Mouse (Mus musculus) adrenal gland, postnatal 10 days (tissue): ENCODE measurements around the gene Nsd2. TPM values are rescaled to one million over a fixed set of nuclear protein-coding genes. Genes with fewer than 3 reads are reported as not detected.
"Not testable (repeated sequence)": the region's sequence is repeated elsewhere in the genome, so short reads cannot be mapped to it uniquely, and the experiment has no call there.

Experiments
- DNase-seq: peaks from one replicate; pipeline ENCODE4 v3.0.0; 2021; ENCODE audit warnings: mixed read lengths
- microRNA-seq: library from miRNA; unstranded; fragments of <30 nt; microRNA quantifications from one replicate; pipeline ENCODE4 v1.2.0, GENCODE M21; 2021
- total RNA-seq, 2 experiments: library from RNA; stranded (reverse); gene quantifications; 2 replicates each; pipeline ENCODE4 v1.2.3; 2021

The Nsd2 gene
- total RNA-seq, 2 experiments from 2014 or later = 54.3 to 71.7 TPM

- no peak for DNase-seq
Measured at GRCm38 (mm10) chr5:33934081-33934480, 113.6 kb downstream of the Nsd2 start.

GRCm38 (mm10) chr5:33934877-33935276 lies 114.4 kb downstream of the Nsd2 start:
- no peak for DNase-seq

- DNase-seq = peak; percentile 73
Measured at GRCm38 (mm10) chr5:33935700-33936111, 115.2 kb downstream of the Nsd2 start.

GRCm38 (mm10) chr5:33936120-33936707 lies 115.7 kb downstream of the Nsd2 start, which contains the start of gene Nelfa:
Gene Nelfa (minus strand): TSS chr5:33936413.
- peak; percentile 99 for DNase-seq

- DNase-seq = no peak
Measured at GRCm38 (mm10) chr5:33937230-33937629, 116.7 kb downstream of the Nsd2 start.

GRCm38 (mm10) chr5:33938448-33938847 lies 117.9 kb downstream of the Nsd2 start:
- no peak for DNase-seq

GRCm38 (mm10) chr5:33947035-33947434 lies 126.5 kb downstream of the Nsd2 start:
- not testable (repeated sequence) for DNase-seq

Small RNA genes within 50 kb of the gene (microRNA-seq; reads per million reads assigned to microRNA genes)
- gene Mir7024 = 1.8 reads per million

Other genes starting within 250 kb of the Nsd2 start
- gene Fam53a, start 191.1 kb upstream of the Nsd2 start, total RNA-seq = 10 to 100 TPM; 25.2 to 28.6 TPM
- under 1 TPM; 0.39 to 0.48 TPM for gene Gm9903, start 190.8 kb upstream of the Nsd2 start, total RNA-seq
- gene Slbp, start 168.2 kb upstream of the Nsd2 start, total RNA-seq = 10 to 100 TPM; 50.1 to 56.5 TPM
- gene Tacc3, start 162.6 kb upstream of the Nsd2 start, total RNA-seq = 10 to 100 TPM; 24.0 to 31.5 TPM
- 10 to 100 TPM; 18.6 to 21.7 TPM for gene Tmem129, start 162.3 kb upstream of the Nsd2 start, total RNA-seq
- 1 to 10 TPM; 4.8 to 8.8 TPM for gene Fgfr3, start 99.1 kb upstream of the Nsd2 start, total RNA-seq
- 100 to 1,000 TPM; 160 to 165 TPM for gene Letm1, start 37.9 kb upstream of the Nsd2 start, total RNA-seq
- gene Nelfa, start 115.7 kb downstream of the Nsd2 start, total RNA-seq = 10 to 100 TPM; 18.2 to 22.7 TPM
- gene Gm1673, start 162.7 kb downstream of the Nsd2 start, total RNA-seq = 10 to 100 TPM; 18.2 to 23.6 TPM
- 10 to 100 TPM; 19.6 to 30.1 TPM for gene Nat8l, start 175.3 kb downstream of the Nsd2 start, total RNA-seq